Mouse (Mus musculus): Measurements from ENCODE around the gene Zfp579. TPM values are rescaled to one million over a fixed set of nuclear protein-coding genes. Genes with fewer than 3 reads are reported as not detected.

The Zfp579 gene
- polyA plus RNA-seq, 1 experiment from 2014 or later: 25.7 TPM

GRCm38 (mm10) chr7:4953815-4954445 lies 42.0 kb downstream of the Zfp579 start:
- H3K27ac ChIP-seq (replicated peaks): peak overlapping the region; percentile 81
- WGBS: 16% methylated on average over 10 of the region's 10 CpGs
- no peaks in the 10 kb centered on the region for H3K27me3 ChIP-seq (replicated peaks)
- H3K4me3 ChIP-seq: no peak overlapping the region
- H3K9me3 ChIP-seq: no peaks in the 10 kb centered on the region
- H3K4me1 ChIP-seq: peaks cover 24% of the 10 kb centered on the region
- H3K9ac ChIP-seq: peak overlapping the region; percentile 59; the same call in 1 of the 2 replicates
- peak; percentile 68; the same call in 1 of the 2 replicates for ATAC-seq (ENCODE audit: extremely low read depth, insufficient number of reproducible peaks, low FRiP score, low TSS enrichment)
- no peaks in the 10 kb centered on the region for H3K36me3 ChIP-seq
- H3K4me2 ChIP-seq: peak overlapping the region; percentile 11; the same call in 1 of the 2 replicates

- H3K36me3 ChIP-seq: no peaks in the 10 kb centered on the region
- no peak for ATAC-seq (ENCODE audit: extremely low read depth, insufficient number of reproducible peaks, low FRiP score, low TSS enrichment)
- H3K27me3 ChIP-seq (replicated peaks): 0 out of 2 replicates have a peak, but pooled peaks cover 3% of the 10 kb centered on the region
- 74% methylated on average over 19 of the region's 19 CpGs for WGBS
- no peaks in the 10 kb centered on the region for H3K9me3 ChIP-seq
- peaks cover 25% of the 10 kb centered on the region for H3K4me1 ChIP-seq
- H3K27ac ChIP-seq (replicated peaks): no peak overlapping the region
- no peak overlapping the region for H3K9ac ChIP-seq
- H3K4me2 ChIP-seq: no peak overlapping the region
- H3K4me3 ChIP-seq: no peak overlapping the region
Observed at GRCm38 (mm10) chr7:4950561-4951342, 45.2 kb downstream of the Zfp579 start.

- Histone ChIP-seq H3K27ac (replicated peaks) (no peak overlapping the region), H3K36me3 (no peaks in the 10 kb centered on the region), H3K4me2 (no peak overlapping the region), H3K9ac (no peak overlapping the region), H3K4me3 (no peak overlapping the region), H3K9me3 (no peaks in the 10 kb centered on the region), H3K27me3 (replicated peaks) (0 out of 2 replicates have a peak, but pooled peaks cover 3% of the 10 kb centered on the region), H3K4me1 (peaks cover 15% of the 10 kb centered on the region)
- no peak for ATAC-seq (ENCODE audit: extremely low read depth, insufficient number of reproducible peaks, low FRiP score, low TSS enrichment)
- 44% methylated on average over 6 of the region's 6 CpGs for WGBS
Observed at GRCm38 (mm10) chr7:4948386-4948785, 47.6 kb downstream of the Zfp579 start.

- no peak for ATAC-seq (ENCODE audit: extremely low read depth, insufficient number of reproducible peaks, low FRiP score, low TSS enrichment)
- no peak overlapping the region for H3K27ac ChIP-seq (replicated peaks)
- H3K36me3 ChIP-seq: no peaks in the 10 kb centered on the region
- 52% methylated on average over 2 of the region's 2 CpGs for WGBS
- H3K4me3 ChIP-seq: no peak overlapping the region
- no peak overlapping the region for H3K4me2 ChIP-seq
- no peak overlapping the region for H3K9ac ChIP-seq
- 0 out of 2 replicates have a peak, but pooled peaks cover 3% of the 10 kb centered on the region for H3K27me3 ChIP-seq (replicated peaks)
- H3K4me1 ChIP-seq: peaks cover 11% of the 10 kb centered on the region
- no peaks in the 10 kb centered on the region for H3K9me3 ChIP-seq
Observed at GRCm38 (mm10) chr7:4947855-4948254, 48.1 kb downstream of the Zfp579 start.

- Histone ChIP-seq H3K4me3 (peak overlapping the region; percentile 45), H3K36me3 (no peaks in the 10 kb centered on the region), H3K27me3 (replicated peaks) (peaks cover 9% of the 10 kb centered on the region; the same call in 1 of the 2 replicates), H3K9me3 (no peaks in the 10 kb centered on the region), H3K9ac (peak overlapping the region; percentile 67), H3K27ac (replicated peaks) (no peak overlapping the region), H3K4me1 (0 out of 2 replicates have a peak, but pooled peaks cover 3% of the 10 kb centered on the region), H3K4me2 (peak overlapping the region; percentile 67)
- peak; percentile 64 for ATAC-seq (ENCODE audit: extremely low read depth, insufficient number of reproducible peaks, low FRiP score, low TSS enrichment)
- WGBS: 12% methylated on average over 15 of the region's 15 CpGs
Observed at GRCm38 (mm10) chr7:4943223-4943815, 52.6 kb downstream of the Zfp579 start.

DNA sequence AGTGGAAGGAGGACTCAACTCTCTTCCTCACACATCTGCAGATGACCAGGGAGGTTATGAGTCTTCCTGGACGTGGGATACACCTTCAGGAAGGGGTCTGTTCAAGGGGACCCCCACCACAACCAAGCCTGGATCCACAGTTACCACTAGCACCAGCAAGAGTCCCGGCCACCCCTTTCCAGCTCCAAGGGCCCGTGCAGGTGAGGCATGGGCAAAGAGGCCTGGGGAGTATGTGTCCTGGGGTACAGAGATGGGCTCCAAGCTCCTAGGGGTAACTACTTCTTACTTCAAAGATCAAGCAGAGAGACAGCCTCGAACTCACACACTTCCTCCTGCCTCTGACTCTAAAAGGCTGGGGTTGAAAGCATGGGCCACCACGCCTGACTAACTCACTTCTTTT lies 53.3 kb downstream of the Zfp579 start:
- ATAC-seq (ENCODE audit: extremely low read depth, insufficient number of reproducible peaks, low FRiP score, low TSS enrichment): no peak
- WGBS: 44% methylated on average over 5 of the region's 5 CpGs
- H3K4me3 ChIP-seq: no peak overlapping the region
- no peak overlapping the region for H3K9ac ChIP-seq
- H3K4me1 ChIP-seq: 0 out of 2 replicates have a peak, but pooled peaks cover 3% of the 10 kb centered on the region
- H3K9me3 ChIP-seq: no peaks in the 10 kb centered on the region
- H3K27me3 ChIP-seq (replicated peaks): peaks cover 9% of the 10 kb centered on the region; the same call in 1 of the 2 replicates
- no peaks in the 10 kb centered on the region for H3K36me3 ChIP-seq
- H3K4me2 ChIP-seq: no peak overlapping the region
- H3K27ac ChIP-seq (replicated peaks): no peak overlapping the region

GRCm38 (mm10) chr7:4940068-4940479 lies 55.9 kb downstream of the Zfp579 start:
- Histone ChIP-seq H3K9me3 (no peaks in the 10 kb centered on the region), H3K27me3 (replicated peaks) (peaks cover 6% of the 10 kb centered on the region; the same call in 1 of the 2 replicates), H3K4me1 (0 out of 2 replicates have a peak, but pooled peaks cover 3% of the 10 kb centered on the region), H3K9ac (no peak overlapping the region), H3K36me3 (no peaks in the 10 kb centered on the region), H3K27ac (replicated peaks) (no peak overlapping the region), H3K4me3 (no peak overlapping the region), H3K4me2 (no peak overlapping the region)
- no peak for ATAC-seq (ENCODE audit: extremely low read depth, insufficient number of reproducible peaks, low FRiP score, low TSS enrichment)
- WGBS: 18% methylated on average over 9 of the region's 9 CpGs

- Histone ChIP-seq H3K9me3 (no peaks in the 10 kb centered on the region), H3K36me3 (no peaks in the 10 kb centered on the region), H3K4me1 (0 out of 2 replicates have a peak, but pooled peaks cover 2% of the 10 kb centered on the region), H3K9ac (no peak overlapping the region), H3K4me2 (no peak overlapping the region), H3K4me3 (no peak overlapping the region), H3K27ac (replicated peaks) (no peak overlapping the region), H3K27me3 (replicated peaks) (peaks cover 6% of the 10 kb centered on the region; the same call in 1 of the 2 replicates)
- no peak for ATAC-seq (ENCODE audit: extremely low read depth, insufficient number of reproducible peaks, low FRiP score, low TSS enrichment)
- WGBS: 35% methylated on average over 2 of the region's 2 CpGs
Observed at GRCm38 (mm10) chr7:4938456-4938855, 57.5 kb downstream of the Zfp579 start.

DNA sequence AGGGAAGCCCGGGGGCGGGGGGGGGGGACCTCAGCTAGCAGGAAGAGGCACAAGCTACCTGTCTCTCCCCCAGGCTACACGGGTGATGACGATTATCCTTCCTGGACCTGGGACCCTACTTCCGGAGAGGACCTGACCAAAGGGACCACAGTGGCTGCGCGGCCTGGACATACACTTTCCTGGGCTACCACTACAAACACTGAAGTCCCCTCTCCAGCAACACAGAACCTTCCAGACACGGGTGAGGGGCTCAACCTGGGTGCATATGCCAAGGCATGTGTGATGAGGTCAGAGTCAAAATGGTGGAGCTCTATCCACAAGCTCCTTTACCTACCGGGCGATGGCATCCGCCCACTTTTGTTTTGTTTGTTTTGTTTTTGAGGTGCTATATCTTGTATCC lies 58.6 kb downstream of the Zfp579 start:
- Histone ChIP-seq H3K4me2 (no peak overlapping the region), H3K4me3 (no peak overlapping the region), H3K9me3 (no peaks in the 10 kb centered on the region), H3K9ac (no peak overlapping the region), H3K36me3 (no peaks in the 10 kb centered on the region), H3K4me1 (no peaks in the 10 kb centered on the region), H3K27ac (replicated peaks) (no peak overlapping the region), H3K27me3 (replicated peaks) (peaks cover under 1% of the 10 kb centered on the region; the same call in 1 of the 2 replicates)
- no peak for ATAC-seq (ENCODE audit: extremely low read depth, insufficient number of reproducible peaks, low FRiP score, low TSS enrichment)
- 79% methylated on average over 10 of the region's 11 CpGs for WGBS

GRCm38 (mm10) chr7:4936832-4937231 lies 59.1 kb downstream of the Zfp579 start:
- Histone ChIP-seq H3K27ac (replicated peaks) (no peak overlapping the region), H3K4me2 (no peak overlapping the region), H3K9me3 (no peaks in the 10 kb centered on the region), H3K36me3 (no peaks in the 10 kb centered on the region), H3K27me3 (replicated peaks) (no peaks in the 10 kb centered on the region; the same call in 1 of the 2 replicates), H3K4me1 (no peaks in the 10 kb centered on the region), H3K9ac (no peak overlapping the region), H3K4me3 (no peak overlapping the region)
- ATAC-seq (ENCODE audit: extremely low read depth, insufficient number of reproducible peaks, low FRiP score, low TSS enrichment): no peak
- 74% methylated on average over 10 of the region's 10 CpGs for WGBS
